Mouse (Mus musculus): ENCODE results near the gene Klf13.

- TF ChIP-seq CTCF (IDR thresholded peaks at IDR 0.05; ENCODE audit: low read depth, low read length) (no peak), POLR2A (IDR thresholded peaks at IDR 0.05; ENCODE audit: borderline replicate concordance, low read depth, low read length) (no peak)
Measured at GRCm38 (mm10) chr7:63922571-63922970, 16.1 kb downstream of the Klf13 start.
